Mouse (Mus musculus): ENCODE results near the gene Nadk2.

The Nadk2 gene

DNA sequence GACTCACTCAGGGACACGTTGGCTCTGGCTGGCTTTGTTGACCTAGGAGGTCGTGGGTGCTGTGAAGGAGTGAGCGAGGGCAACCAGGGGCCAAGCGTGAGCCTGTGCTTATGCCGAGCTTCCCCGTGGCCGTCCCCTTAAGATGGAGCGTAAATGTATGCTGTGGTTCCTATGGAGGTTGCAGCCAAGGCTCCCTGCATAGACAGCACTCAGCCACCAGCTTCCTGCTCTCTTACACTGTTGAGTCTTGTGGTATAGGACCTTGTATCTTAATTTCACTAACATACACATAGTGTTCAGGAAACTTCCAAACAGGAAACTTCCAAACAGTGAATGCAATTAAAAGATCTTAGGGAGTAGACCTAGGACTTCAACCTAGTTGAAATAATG lies 17.6 kb downstream of the Nadk2 start:
- DNase-seq: no peak

GRCm38 (mm10) chr15:9089136-9089720 lies 18.2 kb downstream of the Nadk2 start:
- DNase-seq: no peak

GRCm38 (mm10) chr15:9090662-9091061 lies 19.6 kb downstream of the Nadk2 start:
- no peak for DNase-seq

GRCm38 (mm10) chr15:9093598-9094365 lies 22.7 kb downstream of the Nadk2 start:
- DNase-seq: no peak

GRCm38 (mm10) chr15:9094366-9094750 lies 23.3 kb downstream of the Nadk2 start:
- DNase-seq: peak; percentile 64

DNA sequence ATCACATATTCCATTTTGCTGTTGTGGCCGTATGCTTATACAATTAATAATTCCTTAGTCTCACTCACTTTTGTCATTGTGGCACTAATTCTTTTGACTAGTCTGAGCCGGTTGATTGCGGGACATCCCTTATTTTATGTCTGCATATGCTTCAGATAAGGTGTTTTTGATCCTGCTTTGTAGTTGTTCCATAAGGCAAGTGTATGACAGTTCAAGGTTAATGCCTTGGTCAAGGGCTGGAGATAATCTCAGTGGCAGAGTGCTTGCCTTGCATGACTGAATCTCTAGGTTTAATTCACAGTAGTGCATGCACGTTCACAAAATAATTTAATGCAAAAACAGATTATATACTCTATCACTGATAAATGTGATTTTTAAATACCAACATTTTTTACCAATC lies 25.8 kb downstream of the Nadk2 start:
- no peak for DNase-seq

DNA sequence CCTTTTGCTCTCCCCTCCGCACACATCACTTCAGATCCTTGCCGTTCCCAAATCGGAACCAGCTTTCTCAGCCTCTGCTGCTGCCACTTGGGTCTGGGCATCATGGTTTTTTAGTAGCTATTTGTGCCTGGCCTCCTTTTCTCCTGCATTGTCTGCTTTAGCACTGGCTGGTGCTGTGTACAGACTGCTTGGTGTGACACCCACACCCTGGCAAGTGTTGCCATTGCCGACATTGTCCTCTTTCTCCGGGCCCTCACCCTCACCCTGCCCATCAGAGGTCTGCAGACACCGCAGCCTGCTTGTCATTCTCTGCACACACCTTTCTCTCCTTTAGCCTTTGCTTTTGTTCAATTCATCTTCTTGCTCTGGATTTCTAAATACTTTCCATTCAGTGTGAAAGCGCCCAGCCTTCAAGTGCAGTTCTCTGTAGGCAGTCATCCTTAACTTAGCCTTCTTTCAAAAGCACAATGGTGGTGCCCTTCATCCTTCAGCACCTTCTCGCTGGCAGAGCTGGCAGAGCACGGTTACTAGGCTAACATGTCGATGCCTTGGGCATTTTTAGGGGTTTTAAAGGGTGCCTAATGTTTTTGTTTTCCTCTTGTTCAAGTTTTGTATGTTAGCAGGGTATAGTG lies 29.5 kb downstream of the Nadk2 start:
- no peak for DNase-seq

DNA sequence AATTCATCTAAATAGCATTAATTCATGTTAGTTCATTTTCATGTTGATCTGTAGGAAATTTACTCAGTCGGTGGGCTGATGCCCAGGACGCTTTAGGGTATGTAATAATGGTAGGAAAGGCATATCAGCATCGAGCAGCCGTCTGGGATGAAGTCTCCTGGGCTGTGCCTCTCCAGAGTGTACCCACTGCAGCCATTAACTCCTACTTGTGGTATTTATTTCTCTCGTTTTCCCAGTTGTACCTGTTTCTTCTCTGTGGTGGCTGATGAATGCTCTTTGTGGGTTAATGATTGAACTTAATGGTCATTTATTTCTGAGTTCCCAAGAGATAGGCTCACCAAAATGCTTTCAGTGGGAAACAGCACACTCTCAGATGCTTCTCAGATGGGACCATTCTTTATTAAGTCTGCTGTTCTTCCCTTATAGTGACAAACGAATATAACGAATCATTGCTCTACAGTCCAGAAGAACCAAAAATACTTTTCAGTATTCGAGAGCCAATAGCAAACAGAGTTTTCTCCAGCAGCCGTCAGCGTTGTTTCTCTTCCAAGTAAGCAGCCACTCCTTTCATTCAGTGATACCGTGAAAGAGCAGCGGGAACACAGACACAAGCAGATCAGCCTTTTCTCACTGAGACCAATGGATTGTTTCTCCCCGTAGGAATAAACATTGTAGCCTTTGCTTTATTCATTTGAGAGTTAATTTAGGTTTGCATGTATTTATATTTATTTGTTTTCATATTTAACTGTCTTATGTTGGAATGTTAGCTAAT lies 35.4 kb downstream of the Nadk2 start:
- DNase-seq: no peak

- DNase-seq: no peak
Measured at GRCm38 (mm10) chr15:9110526-9111347, 39.7 kb downstream of the Nadk2 start.

DNA sequence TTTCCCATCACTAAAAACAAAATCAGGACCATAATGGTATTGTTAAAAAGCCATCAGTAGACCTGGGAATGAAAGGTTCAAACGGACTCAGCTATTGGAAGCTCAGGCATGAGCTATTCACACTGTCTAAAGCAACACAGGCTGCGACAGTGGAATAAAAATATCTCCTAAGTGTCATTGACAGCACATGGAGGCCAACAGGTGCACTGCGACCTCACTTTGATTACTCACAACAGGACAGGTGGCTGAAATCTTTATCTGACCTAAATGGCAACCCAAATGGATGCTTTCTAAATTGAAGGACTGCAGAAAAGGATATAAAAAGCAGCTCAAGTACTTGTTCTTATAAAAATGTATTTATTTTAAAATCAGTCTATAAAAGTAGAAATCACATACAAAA lies 40.6 kb downstream of the Nadk2 start:
- no peak for DNase-seq

DNA sequence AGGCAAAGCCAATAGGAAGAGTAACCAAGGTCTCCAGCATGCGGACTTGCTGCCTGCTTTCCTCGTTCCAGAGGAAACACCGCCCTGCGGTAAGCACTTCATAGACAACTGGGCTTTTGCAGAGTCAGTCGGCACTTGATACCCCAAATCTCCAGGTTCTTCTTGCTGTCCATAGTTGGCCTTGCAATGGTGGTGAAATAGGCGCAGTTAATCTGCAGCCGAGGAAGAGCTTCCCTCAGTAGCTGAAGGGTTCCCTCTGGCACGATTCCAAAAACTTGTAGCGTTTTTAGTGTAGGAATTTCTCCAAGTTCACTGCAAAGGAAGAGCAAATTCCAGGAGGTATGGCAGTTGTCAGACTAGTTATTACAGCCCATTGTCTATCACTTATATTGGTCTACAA lies 42.5 kb downstream of the Nadk2 start:
- no peak for DNase-seq

- no peak for DNase-seq
Measured at GRCm38 (mm10) chr15:9114131-9114530, 43.1 kb downstream of the Nadk2 start.

DNA sequence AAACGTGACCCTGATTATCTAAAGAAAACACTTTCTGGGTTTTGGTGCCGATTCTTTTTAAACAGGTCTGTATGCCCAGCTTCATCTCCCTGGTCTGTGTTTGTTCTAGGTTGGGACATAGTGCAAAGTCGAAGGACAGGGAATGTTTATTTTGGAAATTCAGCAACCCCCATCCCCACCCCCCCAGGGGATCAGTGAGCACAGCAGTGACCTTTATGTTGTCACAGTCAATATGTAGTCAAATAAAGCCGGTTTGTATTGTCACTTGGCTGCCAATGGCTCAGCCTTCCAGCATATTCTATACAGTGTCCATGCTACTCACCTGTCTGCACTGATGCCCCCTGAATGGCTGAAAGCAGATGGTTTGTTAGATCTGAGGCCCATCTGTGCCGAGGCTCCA lies 43.5 kb downstream of the Nadk2 start:
- DNase-seq: no peak

- DNase-seq: no peak
Measured at GRCm38 (mm10) chr15:9118852-9119251, 47.8 kb downstream of the Nadk2 start.

- DNase-seq: no peak
Measured at GRCm38 (mm10) chr15:9120081-9120480, 49.0 kb downstream of the Nadk2 start.

DNA sequence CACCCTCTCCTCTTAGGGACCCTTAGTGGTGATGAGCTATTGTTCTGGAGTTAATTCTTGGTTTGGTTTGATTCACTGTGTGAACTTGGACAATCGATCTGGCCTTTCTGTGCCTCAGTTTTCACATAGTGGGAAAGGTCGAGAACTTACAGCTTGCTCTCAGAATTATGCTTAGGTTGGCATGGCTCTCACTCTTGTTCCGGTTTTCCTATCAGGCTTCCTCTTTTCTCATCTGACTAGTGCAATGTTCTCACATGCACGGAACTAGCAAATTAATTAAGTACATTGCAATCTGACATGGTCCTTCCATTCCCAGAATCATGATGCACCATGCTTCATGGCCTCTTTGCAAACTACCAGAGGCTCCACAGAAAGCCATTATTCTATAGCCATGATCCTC lies 51.9 kb downstream of the Nadk2 start:
- DNase-seq: no peak

- DNase-seq: no peak
Measured at GRCm38 (mm10) chr15:9124856-9125255, 53.8 kb downstream of the Nadk2 start.

GRCm38 (mm10) chr15:9127051-9127791 lies 56.2 kb downstream of the Nadk2 start:
- DNase-seq: no peak

GRCm38 (mm10) chr15:9130772-9131498 lies 59.9 kb downstream of the Nadk2 start:
- DNase-seq: no peak

DNA sequence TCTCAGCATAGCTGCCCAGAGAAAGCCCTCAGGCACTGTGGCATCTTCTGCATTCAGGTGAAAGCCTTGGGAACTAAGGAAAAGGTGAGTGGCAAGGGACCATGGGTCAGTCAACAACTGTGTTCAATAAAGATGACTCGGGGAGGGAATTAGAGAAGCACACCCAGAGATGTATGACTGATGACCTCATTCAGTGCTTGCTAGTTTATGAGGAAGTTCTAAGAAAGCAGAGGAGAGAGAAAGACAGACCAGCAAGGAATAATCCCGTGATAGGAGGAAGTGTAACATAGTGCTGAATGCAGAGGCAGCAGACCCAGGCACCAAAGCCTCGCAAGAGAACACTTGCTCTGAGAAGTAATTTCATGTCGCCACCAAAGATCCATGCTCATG lies 60.4 kb downstream of the Nadk2 start:
- DNase-seq: no peak
